Mouse (Mus musculus) embryonic fibroblast, embryonic 13.5 days (primary cell): ENCODE measurements around the gene Josd2. TPM values are rescaled to one million over a fixed set of nuclear protein-coding genes. Genes with fewer than 3 reads are reported as not detected.
A peak's percentile ranks its signal among the peaks of the same experiment; 100 is the strongest.

ENCODE experiments used
- H3K27ac ChIP-seq: 2 replicates; pipeline ENCODE4 v1.5.1; 2012; ENCODE audit warnings: low read length, control low read depth, inconsistent platforms; ENCODE audit not compliant: insufficient read depth
- H3K4me1 ChIP-seq: 2 replicates; pipeline ENCODE4 v1.6.1; 2011; ENCODE audit warnings: low read length; ENCODE audit not compliant: control insufficient read depth, insufficient read depth
- H3K4me3 ChIP-seq: 2 replicates; pipeline ENCODE4 v1.5.1; 2011; ENCODE audit warnings: mild to moderate bottlenecking, control low read depth, low read length; ENCODE audit not compliant: insufficient read depth
- CTCF ChIP-seq: IDR thresholded peaks from 2 replicates; pipeline ENCODE4 v1.5.1; 2011; ENCODE audit warnings: mild to moderate bottlenecking, control low read depth, low read length, moderate library complexity, borderline replicate concordance; ENCODE audit not compliant: insufficient read depth
- POLR2A ChIP-seq: IDR thresholded peaks from 2 replicates; pipeline ENCODE4 v1.6.1; 2011; ENCODE audit warnings: low read depth, mild to moderate bottlenecking, control low read depth, low read length, moderate library complexity
- polyA plus RNA-seq: library from polyadenylated mRNA; stranded (reverse); fragments of >200 nt; gene quantifications from 2 replicates; pipeline ENCODE4 v1.2.4, GENCODE M21; 2011; ENCODE audit warnings: low read depth; ENCODE audit not compliant: missing spikeins, insufficient read length

The Josd2 gene
- polyA plus RNA-seq, 1 experiment = 53.9 TPM

DNA sequence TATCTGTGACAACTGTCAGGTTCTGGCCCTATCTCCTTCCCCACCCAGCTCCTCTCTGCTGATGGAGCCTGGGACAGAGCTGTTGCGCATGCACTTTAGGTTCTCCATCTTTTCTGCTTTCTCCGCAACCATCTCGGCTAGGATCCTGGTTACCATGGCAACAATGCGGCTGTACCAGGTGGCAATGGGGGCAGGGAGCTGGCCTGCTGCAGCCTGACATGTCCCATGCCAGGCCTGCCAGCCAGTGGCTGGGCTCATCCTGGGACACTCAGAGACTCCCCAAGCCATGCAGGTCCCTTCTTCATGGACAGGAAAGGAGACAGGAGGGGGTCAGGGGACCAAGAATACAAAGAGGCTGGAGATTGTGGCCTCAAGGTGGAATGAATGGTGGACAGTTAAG lies 3.3 kb upstream of the Josd2 start:
- TF ChIP-seq POLR2A (no peak), CTCF (no peak)
- no peaks in the 10 kb centered on the region for H3K4me1 ChIP-seq
- H3K4me3 ChIP-seq = no peak overlapping the region

DNA sequence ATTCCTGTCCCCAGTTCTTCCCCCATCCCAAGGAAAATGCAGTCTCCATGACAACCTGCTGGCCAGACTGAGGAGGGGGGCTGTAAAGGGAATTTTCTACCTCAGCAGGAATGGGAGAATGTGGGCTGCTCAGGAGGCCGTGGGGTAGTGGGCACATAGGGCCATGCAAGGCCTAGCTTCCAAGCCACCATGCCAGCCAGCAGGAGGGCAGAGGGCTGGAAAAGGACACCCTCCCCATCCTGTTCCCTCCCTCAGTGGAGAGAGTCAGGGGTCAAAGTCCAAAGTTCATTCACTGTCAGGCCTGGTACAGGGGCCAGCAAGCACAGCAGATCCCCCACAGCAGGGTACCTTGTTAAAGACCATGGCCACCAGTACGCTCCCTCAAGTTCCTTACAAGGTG lies 2.7 kb upstream of the Josd2 start, which contains the start of gene Aspdh:
Aspdh (plus strand) TSS at position 281 of the 400 bp plus-strand sequence.
- Histone ChIP-seq H3K4me1 (no peaks in the 10 kb centered on the region), H3K27ac (no peak within 1 kb of the TSS), H3K4me3 (no peak within 1 kb of the TSS)
- TF ChIP-seq CTCF (no peak), POLR2A (no peak)

More for the DNA sequence above, 3.3 kb upstream of the Josd2 start:
- no peak overlapping the region for H3K27ac ChIP-seq

DNA sequence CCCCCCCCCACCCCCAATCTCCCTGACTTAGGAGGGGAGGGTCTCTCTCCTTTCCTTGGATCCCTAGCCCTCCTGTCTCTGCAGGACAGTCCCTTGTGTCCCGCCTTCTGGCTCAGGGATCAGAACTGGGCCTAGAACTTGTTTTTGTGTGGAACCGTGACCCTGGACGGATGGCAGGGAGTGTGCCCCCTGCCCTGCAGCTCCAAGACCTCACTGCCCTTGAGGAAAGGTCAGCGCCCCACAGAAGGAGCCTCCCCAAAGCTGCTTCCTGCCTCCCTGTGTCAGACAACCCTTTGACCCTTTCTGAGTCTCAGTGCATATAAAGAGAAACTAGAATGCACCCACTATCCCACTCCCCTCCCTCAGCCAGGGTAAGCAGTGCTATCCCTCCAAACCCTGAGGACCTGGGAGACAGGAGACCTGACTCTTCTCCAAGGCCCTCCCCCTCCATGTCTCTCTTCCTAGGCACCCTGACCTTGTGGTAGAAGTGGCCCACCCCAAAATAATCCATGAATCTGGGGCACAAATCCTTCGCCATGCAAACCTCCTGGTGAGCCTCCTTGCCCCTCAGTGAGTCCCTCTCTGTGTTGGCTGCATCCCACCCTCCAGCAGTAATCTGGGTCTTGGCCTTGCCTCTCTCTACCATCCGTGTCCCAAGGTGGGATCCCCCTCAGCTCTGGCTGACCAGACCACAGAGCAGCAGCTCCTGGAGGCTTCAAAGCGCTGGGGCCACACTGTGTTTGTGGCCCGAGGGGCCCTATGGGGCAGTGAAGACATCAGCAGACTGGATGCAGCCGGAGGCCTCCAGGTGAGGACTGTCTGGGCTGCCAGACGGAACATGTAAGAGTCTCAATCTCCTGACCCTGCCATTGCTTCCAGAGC lies 1.5 kb upstream of the Josd2 start:
- no peaks in the 10 kb centered on the region for H3K4me1 ChIP-seq
- no peak overlapping the region for H3K4me3 ChIP-seq
- no peak overlapping the region for H3K27ac ChIP-seq
- TF ChIP-seq CTCF (no peak), POLR2A (no peak)

DNA sequence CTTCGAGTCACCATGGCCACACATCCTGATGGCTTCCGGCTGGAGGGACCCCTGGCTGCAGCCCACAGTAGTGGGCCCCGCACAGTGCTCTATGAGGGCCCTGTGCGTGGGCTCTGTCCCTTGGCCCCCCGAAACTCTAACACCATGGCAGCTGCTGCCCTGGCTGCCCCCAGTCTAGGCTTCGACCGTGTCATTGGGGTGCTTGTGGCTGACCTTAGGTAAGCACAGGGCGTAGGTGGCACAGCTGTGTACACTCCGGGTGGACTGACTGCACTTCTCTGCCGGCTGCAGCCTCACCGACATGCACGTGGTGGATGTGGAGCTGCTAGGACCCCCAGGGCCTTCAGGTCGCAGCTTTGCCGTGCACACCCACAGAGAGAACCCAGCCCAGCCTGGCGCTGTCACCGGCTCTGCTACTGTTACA lies 880 bp upstream of the Josd2 start:
- Histone ChIP-seq H3K4me1 (no peaks in the 10 kb centered on the region), H3K27ac (no peak overlapping the region), H3K4me3 (no peak overlapping the region)
- TF ChIP-seq CTCF = no peak
- no peak for TF ChIP-seq POLR2A

DNA sequence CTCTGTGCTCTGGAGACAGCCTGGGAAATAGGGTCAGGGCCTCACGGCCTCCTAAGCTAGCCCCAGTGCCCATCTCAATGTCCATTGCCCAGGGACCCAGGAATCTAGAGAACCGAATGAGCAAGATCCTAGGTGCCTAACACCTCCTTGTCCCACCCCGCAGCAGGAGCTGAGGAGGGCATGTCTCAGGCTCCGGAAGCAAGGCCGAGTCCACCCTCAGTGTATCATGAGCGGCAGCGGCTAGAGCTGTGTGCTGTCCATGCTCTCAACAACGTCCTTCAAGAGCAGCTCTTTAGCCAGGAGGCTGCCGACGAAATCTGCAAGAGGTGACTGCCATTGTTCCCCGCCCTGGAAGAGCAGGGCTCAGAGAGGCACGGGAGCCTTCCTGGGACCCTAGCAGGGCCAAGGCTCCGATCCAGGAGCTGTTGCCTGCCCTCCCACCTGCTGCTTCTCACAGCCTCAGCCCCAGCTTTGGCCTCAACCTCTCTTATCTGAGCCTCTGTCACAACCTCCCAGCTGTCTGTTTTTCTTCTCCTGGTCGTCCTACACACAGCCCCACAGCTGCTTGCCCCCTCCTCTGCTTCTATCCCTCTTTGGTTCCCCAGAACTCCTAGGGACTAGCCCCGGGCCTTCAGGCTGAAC lies 985 bp downstream of the Josd2 start:
- no peak overlapping the region for H3K27ac ChIP-seq
- no peaks in the 10 kb centered on the region for H3K4me1 ChIP-seq
- no peak for TF ChIP-seq POLR2A
- no peak for TF ChIP-seq CTCF
- H3K4me3 ChIP-seq = peak overlapping the region; percentile 76

DNA sequence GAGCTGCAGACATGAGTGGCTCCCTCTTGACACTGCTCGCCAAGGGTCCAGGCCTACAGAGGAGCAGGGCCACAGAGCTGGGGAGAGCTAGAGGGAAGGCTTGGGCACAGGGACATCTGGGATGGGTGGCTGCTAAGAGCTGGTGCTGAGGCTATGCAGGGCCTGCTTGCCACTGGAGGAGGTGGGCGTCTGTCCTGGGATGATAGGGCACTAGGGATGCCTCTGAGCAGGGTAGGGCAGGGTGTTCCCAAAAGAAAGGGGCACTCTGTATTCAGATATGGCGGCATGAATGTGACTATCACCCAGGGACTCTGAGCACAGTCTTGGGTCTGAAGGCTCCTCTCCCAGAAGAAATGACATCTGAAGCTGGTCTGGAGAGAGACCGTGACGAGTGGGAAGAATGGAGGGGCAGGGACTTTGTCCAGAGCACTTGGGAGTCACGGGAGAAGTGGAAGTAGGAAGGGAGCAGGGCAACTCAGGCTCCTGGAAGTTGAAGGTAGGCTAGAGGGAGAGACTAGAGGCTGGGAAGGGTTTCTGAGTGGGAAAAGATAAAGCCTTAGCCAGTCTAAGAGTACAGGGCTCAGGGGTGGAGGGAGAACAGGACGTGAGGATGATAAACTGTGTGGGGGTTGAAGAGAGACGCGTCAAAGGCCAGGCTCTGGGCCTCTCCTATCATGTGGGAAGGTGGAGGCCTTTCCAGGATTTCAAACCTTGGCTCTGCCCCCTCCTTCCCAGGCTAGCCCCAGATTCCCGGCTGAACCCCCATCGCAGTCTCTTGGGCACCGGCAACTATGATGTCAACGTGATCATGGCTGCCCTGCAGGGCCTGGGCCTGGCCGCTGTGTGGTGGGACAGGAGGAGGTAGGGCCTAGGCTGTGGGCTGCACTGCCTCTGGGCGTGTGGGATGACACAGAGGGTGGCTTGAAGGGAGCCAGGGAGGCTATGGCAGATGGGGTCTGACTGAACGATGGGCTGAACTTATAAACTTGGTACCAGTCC lies 2.2 kb downstream of the Josd2 start:
- Histone ChIP-seq H3K4me3 (no peak overlapping the region), H3K27ac (no peak overlapping the region), H3K4me1 (no peaks in the 10 kb centered on the region)
- TF ChIP-seq POLR2A = no peak
- TF ChIP-seq CTCF = no peak

DNA sequence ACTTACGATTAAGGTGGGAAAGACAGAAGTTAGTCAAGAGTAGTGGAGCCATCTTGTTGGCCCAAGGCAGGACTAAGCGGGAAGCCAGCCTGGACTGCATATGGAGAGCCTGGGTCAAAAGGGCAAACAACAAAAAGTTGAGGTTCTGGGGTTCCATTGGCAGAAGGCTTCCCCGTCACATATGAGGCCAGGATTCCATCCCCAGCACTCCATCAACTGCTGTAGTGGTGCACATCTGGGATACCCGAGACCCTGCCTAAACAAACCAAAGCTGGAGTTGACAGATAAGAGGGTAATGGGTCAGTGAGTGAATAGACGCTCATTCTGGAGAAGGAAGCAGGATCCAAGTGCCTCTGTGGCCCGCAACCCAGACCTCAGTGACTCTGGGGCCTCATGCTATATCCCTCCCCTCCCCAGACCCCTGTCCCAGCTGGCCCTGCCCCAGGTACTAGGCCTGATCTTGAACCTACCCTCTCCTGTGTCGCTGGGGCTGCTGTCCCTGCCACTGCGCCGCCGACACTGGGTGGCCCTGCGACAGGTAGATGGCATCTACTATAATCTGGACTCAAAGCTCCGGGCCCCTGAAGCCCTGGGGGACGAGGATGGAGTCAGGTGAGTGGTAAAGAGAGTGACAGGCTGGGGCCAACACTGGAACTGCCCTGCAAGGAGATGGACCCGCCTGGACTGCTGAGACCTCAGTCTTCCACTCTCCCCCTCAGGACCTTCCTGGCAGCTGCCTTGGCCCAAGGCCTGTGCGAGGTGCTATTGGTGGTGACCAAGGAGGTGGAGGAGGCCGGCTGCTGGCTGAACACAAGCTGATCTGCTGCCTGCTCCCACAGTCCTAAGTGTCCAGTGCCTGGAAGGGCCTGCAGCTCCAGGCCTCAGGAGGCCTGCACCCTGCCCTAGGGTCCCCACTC lies 3.2 kb downstream of the Josd2 start:
- no peaks in the 10 kb centered on the region for H3K4me1 ChIP-seq
- TF ChIP-seq POLR2A (no peak; the same call in 1 of the 2 replicates), CTCF (no peak)
- H3K4me3 ChIP-seq = no peak overlapping the region
- no peak overlapping the region for H3K27ac ChIP-seq

DNA sequence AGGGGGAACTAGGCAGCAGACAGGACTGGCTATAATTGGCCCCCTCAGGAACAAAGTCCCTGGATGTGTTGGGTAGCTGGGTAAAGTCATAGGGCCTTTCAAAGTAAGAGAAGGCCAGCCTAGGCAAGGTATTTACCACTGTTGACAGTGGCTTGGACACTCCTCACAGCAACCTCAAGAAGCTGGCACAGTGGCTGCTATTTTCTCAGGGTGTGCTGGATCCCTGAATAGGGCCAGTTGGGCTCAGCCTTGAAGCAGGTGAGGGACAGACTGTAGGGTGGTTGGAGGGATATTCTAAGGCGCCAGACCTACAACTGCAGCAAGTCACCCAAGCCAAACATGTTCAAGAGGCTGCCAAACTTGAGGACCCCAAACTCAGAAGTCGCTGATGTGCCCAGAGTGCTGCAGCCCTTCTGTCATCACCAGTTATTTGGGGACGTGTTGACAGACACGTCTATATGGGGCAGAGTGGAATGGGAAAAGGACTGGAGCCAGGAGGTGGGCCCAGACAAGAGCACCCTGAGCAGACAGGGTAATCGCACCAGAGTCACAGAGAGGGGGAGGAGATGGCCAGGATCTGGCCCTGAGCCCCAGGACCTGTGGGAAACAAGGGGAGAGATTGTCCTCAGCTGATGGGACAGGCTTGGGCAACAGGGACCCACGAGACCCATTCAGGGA lies 4.2 kb downstream of the Josd2 start:
- TF ChIP-seq POLR2A = peak; percentile 38; the same call in 1 of the 2 replicates
- TF ChIP-seq CTCF = no peak
- no peak overlapping the region for H3K4me3 ChIP-seq
- H3K27ac ChIP-seq = no peak overlapping the region
- H3K4me1 ChIP-seq = no peaks in the 10 kb centered on the region
